Mouse (Mus musculus) fat pad, adult 2 months (tissue): ENCODE data around the gene Sec24a.
A peak's percentile ranks its signal among the peaks of the same experiment; 100 is the strongest.
"Not testable (repeated sequence)": the region's sequence is repeated elsewhere in the genome, so short reads cannot be mapped to it uniquely, and the experiment has no call there.

Experiments used
- DNase-seq: peaks from one replicate; pipeline ENCODE4 v3.0.0-alpha.2; 2011; ENCODE audit warnings: low read depth, low spot score; ENCODE audit errors: extremely low read depth

The Sec24a gene

DNA sequence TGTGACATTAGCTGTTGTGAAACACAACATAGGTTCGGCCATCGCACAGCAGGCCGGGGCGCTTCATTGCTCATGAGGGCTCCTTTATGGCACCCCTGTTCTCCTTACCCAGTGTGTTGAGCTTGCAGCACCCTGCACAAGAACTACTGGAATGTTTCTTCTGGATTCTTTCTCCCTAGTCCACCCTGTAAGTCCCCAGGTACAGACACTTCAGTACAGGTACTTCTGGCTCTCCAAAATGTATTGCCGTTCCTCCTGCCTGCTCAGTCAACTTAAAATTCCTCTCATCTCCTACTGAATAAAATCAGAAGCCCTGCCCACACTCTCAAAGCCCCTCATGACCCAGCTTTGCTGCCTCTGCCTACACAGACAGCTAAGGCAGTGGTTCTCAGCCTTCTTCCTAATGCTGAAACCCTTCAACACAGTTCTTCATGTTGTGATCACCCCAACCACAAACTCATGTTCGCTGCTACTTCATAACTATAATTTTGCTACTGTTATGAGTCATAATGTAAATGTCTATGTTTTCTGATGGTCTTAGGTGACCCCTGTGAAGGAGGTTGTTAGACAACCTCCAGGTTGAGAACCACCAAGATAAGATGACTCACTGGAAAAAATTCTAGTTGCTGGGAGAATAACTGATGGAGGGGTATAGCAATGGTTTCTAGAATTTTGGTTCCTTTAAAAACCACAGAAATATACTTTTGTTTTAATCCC is 3.3 kb downstream of the Sec24a start:
- no peak for DNase-seq

DNA sequence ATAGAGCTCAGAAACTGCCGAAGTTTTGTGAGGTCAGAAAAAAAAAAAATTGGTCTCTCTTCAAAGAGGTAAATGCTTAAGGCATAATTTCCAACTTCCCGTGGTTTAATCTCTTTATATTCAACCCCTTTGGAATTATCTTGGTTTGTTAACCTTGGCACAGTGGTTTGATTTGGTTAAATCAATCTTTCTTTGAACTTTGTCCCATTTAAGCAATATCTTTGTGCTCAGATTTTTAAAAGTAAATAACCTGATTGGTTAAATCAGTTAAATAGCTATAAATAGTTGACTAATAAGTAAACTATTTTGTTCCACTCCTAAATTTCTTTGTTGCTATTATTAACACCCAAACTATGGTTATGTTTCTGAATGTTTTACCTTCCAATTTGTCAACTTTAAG is 4.2 kb downstream of the Sec24a start:
- no peak for DNase-seq

DNA sequence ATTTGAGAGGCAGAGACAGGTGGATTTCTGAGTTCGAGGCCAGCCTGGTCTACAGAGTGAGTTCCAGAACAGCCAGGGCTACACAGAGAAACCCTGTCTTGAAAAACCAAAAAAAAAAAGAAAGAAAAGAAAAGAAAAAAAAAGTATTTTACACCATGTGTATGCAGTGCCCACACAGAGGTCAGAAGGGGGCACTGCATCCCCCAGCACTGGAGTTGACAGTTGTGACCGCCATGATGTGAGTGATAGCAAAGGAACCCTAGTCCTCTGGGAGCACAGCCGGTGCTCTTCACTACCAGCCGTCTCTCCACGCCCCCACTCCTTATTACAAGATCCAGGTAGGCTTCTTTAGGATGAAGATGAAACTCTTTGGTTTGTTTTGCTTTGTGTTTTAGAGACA is 5.2 kb downstream of the Sec24a start:
- not testable (repeated sequence) for DNase-seq

DNA sequence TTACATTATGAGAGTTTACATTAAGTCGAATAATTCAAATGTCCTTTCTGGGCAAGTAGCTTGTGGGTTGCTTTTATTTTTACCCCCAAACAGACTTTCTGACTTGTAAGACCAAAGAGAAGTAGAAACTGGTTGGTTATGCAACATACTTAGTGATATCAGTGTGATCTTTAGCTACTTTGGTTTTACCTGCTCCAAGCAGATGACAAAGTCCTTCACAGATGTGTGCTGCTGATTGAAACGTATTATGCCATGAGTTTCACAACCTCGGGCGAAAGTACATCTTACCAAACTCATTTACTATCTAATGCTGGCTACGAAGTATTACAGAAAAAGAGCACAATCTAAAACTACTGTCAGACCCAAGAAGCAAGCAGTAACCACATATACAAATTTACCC is 5.8 kb downstream of the Sec24a start:
- peak; percentile 86 for DNase-seq

DNA sequence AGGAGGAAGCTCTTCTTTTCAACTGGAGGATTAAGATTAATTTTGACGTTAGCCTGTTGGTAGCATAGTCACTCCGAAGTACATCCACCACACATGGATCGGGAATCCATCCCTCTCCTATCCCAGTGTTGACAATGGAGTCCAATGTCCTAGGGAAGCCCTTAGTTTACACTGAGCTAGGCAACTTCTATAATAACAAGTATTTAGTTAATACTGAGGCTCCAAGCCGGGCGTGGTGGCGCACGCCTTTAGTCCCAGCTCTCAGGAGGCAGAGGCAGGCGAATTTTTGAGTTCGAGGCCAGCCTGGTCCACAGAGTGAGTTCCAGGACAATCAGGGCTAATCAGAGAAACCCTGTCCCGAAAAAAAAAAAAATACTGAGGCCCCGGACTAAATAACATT is 6.4 kb downstream of the Sec24a start:
- DNase-seq, result no peak

DNA sequence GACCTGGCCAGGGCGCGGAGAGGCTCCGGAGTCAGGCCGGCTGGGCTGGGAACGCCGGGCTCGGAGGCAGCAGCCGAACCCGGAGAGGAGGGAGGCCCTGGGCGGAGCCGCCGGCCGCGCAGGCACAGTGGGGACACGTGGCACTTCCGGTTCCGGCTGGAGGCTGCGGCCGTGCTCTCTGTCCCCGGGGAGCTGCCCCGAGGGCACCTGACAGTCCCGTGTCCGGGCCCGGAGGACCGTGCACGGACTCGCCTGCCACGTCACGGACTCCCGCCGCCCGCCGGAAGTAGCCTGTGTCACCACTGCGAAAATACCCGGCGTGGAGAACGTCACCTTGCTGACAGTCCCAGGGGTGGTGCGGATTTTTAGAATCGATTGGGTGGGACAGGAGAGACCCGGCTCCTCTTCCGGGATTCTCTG is 7.1 kb downstream of the Sec24a start:
- DNase-seq, result no peak

DNA sequence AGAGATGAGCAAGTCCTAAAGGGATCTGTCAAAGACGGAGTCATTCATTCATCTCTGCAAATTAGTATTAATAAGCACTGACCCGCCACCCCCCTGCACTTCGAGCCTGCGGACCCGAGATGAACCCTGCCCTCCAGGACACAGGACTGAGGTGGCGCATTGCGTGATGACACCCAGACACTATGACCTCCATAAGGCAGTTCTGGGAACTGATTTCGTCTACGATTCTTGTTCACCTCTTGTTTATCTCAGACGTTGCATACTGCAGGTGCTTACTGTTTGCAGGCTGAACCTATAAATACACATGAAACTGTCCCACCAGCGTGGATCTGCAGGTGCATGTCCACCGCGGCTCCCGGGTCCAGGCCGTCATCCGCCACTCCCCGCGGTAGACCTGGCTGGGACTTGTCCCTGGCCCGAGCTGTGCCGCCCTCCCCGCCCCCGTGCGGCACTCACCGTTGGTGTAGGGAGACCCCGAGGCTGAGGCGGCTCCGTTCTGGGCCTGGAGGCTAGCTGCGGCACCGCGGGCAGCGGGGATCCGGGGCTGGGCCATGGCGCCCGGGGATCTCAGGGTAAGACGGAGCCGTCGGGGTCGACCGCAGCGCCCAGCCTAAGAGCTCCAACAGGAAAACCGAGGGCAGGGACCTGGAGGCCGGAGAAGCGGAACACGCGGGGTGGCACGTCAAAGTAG is 7.7 kb downstream of the Sec24a start:
- no peak for DNase-seq

DNA sequence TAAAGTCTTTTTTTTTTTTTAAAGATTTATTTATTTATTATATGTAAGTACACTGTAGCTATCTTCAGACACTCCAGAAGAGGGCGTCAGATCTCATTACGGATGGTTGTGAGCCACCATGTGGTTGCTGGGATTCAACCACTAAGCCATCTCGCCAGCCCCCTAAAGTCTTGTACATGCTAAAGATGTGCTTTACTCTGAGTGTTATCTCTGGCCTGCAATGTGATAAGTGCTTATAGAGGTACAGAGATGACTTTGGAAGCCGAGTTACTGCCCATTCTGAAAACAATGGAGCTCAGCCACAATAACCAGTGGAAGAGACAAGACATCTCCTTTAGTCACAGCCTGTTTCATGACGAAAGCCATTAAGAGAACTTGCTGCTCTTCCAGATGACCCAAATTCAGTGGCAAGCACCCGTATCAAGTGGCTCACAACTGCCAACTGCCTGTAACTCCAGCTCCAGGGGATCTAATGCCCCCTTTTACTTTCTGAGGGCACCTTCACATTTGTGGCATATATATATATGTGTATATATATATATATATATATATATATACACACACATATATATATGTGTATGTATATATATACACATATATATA is 11.7 kb downstream of the Sec24a start:
- DNase-seq, result not testable (repeated sequence)

DNA sequence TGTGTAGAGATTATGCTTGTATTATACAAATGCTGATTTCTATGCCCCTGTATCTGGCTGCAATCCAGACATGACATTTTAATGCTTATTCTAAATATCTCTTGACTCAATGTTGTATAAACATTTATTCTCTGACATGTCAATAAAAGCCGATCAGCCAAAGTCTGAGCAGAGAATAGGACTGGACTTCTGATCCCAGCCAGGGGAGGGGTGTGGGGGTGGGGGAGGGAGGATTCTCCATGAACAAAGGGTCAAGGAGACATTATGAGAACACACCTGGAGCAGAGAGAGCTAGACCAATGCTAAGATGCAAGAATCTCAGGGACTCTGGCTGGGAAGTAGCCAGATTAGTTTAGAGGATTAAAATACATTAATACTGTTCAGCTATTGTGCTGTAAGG is 17.3 kb downstream of the Sec24a start:
- DNase-seq, result no peak

DNA sequence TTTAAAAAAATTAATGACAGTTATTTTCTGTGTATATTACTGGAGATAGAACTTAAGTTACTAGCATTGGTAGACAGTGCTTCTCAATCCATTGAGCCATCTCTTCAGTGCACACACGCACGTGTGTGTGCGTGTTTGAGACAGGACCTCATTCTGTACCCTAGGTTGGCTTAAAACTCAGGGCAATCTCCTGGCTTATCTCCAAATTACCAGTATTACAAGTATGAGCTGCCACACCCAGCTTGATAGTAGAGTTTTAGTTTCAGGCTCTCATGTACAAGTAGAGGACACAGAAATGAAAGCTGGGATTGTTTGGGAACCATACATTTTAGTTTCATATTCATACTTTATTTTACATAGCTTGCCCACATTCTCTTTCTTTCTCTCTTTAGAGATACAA is 22.7 kb downstream of the Sec24a start:
- DNase-seq, result no peak

DNA sequence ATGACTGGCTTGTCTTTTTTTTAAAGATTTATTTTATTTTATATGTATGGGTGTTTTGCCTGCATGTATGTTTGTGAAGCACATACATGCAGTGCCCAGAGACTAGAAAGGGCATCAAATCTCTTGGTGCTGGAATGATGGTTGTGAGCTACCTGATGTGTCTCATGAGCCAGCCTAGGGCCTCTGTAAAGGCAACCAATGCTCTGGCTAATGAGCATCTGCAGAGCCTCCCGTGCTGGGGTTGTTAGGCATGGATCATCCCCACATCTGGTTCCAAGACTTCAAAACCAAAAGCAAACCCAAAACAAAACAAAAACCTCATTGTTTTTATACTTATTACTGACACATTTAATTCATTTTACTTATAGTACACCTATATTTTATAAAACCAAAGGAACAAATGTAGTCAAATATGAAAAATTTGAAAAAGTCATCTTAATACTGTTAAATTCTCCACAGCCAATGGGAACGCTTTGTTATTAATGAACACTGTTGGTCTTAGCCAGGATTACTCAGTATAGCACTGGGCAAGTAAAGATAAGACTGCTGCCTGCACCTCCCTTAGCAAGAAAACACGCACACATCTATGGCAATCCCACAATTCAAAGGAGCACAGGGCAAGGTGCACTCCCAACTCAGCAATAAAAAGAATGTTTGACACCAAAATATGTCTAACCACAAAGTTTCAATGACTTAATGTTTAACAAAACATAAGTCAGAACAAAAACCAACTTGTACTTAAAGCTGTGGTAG is 24.6 kb downstream of the Sec24a start:
- no peak for DNase-seq

DNA sequence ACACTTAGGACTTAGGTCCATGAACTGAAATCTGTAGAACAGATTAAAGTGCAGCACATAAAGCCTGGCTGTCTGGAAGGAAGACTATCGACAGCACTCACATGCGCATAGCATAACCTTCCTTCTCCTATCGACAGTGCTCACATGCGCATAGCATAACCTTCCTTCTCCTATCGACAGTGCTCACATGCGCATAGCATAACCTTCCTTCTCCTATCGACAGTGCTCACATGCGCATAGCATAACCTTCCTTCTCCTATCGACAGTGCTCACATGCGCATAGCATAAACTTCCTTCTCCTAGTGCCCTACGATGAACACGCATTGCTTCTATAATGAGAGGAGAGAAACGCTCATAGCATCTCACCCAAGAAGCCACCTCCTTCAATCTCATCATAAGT is 29.2 kb downstream of the Sec24a start:
- DNase-seq, result not testable (repeated sequence)

DNA sequence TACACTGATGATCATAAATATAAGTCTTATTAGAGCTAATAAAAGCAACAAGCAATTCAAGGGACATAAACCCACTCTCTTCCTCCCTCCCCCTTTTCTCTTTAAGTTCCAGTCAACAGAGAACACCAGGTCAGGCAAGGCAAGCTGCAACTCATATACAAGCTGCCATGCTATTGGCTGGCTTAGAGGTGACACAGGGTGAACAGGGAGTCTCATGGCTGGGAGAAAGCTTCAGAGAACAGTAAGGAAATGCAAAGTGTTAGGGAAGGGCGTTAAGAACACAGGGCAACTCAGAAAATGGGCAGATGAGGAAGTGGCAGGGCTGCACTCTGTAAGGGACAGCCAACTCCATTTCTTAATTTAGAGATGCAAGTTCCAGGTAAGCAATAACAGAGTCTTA is 30.6 kb downstream of the Sec24a start:
- DNase-seq, result no peak

DNA sequence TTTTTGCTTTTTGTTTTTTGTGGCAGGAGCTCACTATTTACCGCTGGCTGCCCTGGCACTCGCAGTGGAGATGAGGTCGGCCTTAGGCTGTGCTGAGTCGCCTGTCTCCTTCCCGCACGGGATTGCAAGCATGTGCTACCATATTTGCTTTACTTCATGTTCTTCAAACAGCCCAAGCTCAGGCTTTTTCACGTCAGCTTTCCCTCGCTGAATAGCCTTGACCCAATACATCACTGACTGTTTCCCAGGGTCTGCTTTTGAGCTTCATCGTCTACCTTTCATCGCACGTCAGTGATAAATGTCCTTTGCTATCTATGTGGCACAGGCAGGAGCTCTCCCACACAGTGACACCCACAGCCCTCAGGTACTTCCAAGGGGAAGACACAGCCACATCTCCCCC is 42.4 kb downstream of the Sec24a start:
- DNase-seq, result no peak

DNA sequence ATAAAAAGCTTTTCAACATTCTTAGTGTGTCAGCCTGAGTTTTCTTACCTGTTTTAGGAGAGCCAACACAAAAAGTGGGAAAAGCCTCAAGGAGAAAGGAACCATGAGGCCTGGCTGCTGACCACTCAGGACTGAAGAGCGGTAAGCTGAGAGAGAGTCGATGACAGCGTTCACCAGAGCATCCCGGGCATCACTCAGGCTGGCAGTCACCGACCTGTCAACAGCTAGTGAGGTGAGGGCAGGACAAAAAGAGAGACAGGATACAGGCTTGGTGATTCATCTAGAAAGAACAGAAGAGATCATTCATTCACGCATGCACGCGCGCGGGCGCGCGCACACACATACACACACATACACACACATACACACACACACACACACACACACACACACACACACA is 56.4 kb downstream of the Sec24a start:
- DNase-seq, result no peak

DNA sequence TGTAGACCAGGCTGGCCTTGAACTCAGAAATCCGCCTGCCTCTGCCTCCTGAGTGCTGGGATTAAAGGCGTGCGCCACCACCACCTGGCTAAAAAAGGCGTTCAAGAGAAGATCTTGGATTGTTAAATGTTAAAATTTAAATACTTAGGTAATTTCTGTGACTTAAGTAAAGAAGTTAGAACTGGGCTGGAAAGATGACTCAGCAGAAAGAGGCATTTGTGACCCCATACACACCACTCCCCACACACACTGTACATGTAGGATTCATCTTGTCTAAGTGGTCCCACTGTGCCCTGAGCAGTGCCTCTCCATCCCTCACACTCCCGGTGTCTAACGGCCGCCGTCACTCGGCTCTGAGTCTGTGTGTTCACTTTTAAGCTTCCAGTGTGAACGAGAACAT is 57.0 kb downstream of the Sec24a start:
- DNase-seq, result no peak

DNA sequence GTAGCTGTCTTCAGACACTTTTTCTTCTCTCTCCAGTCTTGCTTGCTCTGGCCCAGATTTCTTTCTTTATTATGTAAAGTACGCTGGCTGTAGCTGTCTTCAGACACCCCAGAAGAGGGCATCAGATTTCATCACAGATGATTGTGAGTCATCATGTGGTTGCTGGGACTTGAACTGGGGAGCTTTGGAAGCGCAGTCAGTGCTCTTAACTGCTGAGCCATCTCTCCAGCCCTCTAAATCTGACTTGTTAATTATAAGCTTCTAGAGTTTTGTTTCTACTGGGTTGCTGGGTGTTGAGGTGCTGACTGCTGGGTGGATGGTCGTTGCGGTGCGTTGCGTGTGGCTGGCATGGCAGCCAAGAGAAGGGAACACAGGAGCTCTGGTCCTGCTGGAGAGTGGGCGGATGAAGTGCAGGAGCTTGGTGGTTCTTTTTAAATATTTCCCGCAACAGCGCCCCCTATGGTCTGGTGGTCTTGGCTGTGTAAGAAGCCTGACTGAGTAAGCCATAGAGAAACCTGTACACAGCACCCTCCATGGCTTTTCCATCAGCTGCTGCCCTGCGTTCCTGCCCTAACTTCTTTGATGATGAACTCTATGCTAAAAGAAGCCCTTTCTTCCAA is 59.9 kb downstream of the Sec24a start:
- DNase-seq, result no peak

DNA sequence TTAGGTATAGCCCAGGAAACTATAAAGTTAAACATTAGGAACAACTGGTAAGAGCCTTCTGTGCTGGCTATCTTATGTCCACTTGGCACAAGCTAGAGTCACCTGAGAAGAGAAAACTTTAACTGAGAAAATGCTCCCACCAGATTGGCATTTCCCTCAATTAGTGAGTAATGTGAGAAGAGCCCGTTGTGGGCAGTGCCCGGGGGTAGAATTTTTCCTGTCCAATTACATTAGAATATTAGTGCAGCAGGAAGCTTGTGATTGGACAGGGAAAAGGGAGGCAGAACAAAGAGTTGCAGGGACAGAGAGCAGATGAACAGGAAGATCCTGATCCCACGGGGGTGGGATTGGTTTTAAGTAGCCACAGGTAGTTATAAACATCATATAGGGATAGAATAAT is 60.6 kb downstream of the Sec24a start:
- no peak for DNase-seq

DNA sequence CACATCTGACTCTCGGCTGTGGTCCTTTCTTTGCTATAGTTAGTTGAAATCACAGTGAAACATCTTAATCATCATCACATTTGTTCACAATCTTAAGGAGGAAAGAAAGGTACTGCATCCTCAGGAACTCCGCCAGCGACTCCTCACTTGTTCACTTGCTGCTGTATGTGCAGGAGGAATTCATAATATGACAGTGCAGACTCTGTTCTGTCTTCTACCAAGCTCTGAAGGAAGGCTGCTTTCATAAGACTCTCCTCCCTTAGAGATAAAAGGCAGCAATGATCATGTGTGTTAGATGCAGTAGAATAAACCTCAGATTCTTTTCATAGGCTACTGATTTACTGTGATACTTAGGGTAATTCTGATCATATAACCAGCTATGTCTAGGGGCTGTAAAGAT is 68.5 kb downstream of the Sec24a start:
- no peak for DNase-seq

DNA sequence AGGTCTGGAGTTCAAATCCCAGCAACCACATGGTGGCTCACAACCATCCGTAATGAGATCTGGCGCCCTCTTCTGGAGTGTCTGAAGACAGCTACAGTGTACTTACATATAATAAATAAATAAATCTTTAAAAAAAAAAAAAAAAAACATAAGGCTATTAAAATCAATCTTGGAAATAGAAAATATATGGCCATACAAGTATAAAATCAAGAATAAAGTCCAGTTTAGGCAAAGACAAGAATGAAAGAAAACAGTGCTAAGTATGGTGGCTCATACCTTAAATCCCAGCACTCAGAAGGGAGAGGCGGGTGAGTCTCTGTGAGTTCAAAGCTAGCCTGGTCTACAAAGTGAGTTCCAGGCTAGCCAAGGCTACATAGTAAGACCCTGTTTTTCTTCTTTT is 72.8 kb downstream of the Sec24a start:
- DNase-seq, result not testable (repeated sequence)

DNA sequence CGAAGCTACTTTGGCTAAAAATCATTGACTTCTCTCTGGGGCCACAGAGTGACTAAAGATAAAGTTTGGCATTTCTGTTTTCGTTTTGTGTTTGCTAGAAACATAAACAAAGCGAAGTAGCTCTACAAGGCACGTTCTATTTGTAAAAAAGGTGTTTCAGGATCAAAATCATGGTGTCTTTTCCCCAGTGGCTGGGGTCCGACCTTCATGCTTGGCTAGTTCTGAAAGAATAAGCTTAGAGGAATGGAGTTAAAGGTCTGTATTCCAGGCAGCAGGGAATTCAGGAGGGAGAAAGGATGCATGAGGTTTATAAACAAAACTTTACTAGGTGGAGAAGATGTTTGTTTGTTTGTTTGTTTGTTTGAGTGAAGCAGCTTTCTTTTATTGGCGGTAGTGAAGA is 74.1 kb downstream of the Sec24a start:
- DNase-seq, result no peak
